Mouse (Mus musculus) heart, embryonic 16.5 days (tissue): ENCODE measurements around the gene Fxn. TPM values are rescaled to one million over a fixed set of nuclear protein-coding genes. Genes with fewer than 3 reads are reported as not detected.

Experiments used
- ATAC-seq: fragments of 200-750 bp; cut with Nextera tagmentation; replicated peaks from 2 replicates; pipeline ENCODE4 v1.8.0; 2017; ENCODE audit warnings: moderate number of reproducible peaks; ENCODE audit not compliant: insufficient read depth, low FRiP score; ENCODE audit errors: extremely low read depth
- H3K27ac ChIP-seq: fragments of 300-500 bp; sonication (generic); 2 replicates; pipeline ENCODE4 v1.5.1; 2014; ENCODE audit warnings: mild to moderate bottlenecking, low read length, control low read depth, moderate library complexity
- H3K27me3 ChIP-seq: fragments of 300-500 bp; sonication (generic); 2 replicates; pipeline ENCODE4 v1.6.1; 2014; ENCODE audit warnings: low read length, mixed read lengths; ENCODE audit not compliant: control insufficient read depth, insufficient read depth
- H3K36me3 ChIP-seq: fragments of 300-500 bp; sonication (generic); 2 replicates; pipeline ENCODE4 v1.6.1; 2014; ENCODE audit not compliant: control insufficient read depth, insufficient read depth
- H3K4me1 ChIP-seq: fragments of 300-500 bp; sonication (generic); 2 replicates; pipeline ENCODE4 v1.6.1; 2014; ENCODE audit warnings: low read length, mixed read lengths; ENCODE audit not compliant: control insufficient read depth, insufficient read depth
- H3K4me2 ChIP-seq: fragments of 300-500 bp; sonication (generic); 2 replicates; pipeline ENCODE4 v1.6.1; 2014; ENCODE audit warnings: low read depth, mild to moderate bottlenecking, control low read depth, low read length
- H3K4me3 ChIP-seq: fragments of 300-500 bp; sonication (generic); 2 replicates; pipeline ENCODE4 v1.5.1; 2014; ENCODE audit warnings: mild to moderate bottlenecking, control low read depth, low read length
- H3K9ac ChIP-seq: fragments of 300-500 bp; sonication (generic); 2 replicates; pipeline ENCODE4 v1.6.1; 2014; ENCODE audit warnings: low read length, control low read depth
- H3K9me3 ChIP-seq: fragments of 300-500 bp; sonication (generic); replicated peaks from 2 replicates; pipeline ENCODE4 v1.6.1; 2016; ENCODE audit warnings: low read length; ENCODE audit not compliant: control insufficient read depth
- WGBS: fragments of 180-500 bp; shearing (Covaris S2); extraction: QIAGEN DNeasy Blood & Tissue Kit; methylation state at CpG from one replicate; pipeline ENCODE4 v1.1.7; 2014; 5-methylcytosine and 5-hydroxymethylcytosine counted together
- polyA plus RNA-seq: library from polyadenylated mRNA; unstranded; fragments of >200 nt; fragmentation: Nextera tagmentation; extraction: Ambion mirVana; gene quantifications from 2 replicates; pipeline ENCODE4 v1.2.1, GENCODE M21; 2015

Gene Fxn
- polyA plus RNA-seq, result 65.6 and 67.6 TPM in 2 replicates

GRCm38 (mm10) chr19:24280601-24281228 is at the start of gene Fxn:
Gene Fxn (minus strand): TSS chr19:24280605.
- Histone ChIP-seq H3K27me3 (no peaks in the 10 kb centered on the region), H3K9ac (peak within 1 kb of the TSS; percentile 90), H3K27ac (peak within 1 kb of the TSS; percentile 96), H3K36me3 (peaks cover 3% of the 10 kb centered on the region; the same call in 1 of the 2 replicates), H3K4me2 (peak within 1 kb of the TSS; percentile 96), H3K4me1 (peaks cover 8% of the 10 kb centered on the region), H3K4me3 (peak within 1 kb of the TSS; percentile 77), H3K9me3 (no peaks in the 10 kb centered on the region)
- WGBS, result 2% methylated on average over 14 of the region's 22 CpGs
- peak; percentile 73 for ATAC-seq

GRCm38 (mm10) chr19:24327921-24328320 is 47.5 kb upstream of the Fxn start:
- Histone ChIP-seq H3K4me3 (no peak overlapping the region), H3K9ac (no peak overlapping the region), H3K36me3 (no peaks in the 10 kb centered on the region), H3K27ac (no peak overlapping the region), H3K4me2 (no peak overlapping the region), H3K9me3 (no peaks in the 10 kb centered on the region), H3K27me3 (no peaks in the 10 kb centered on the region), H3K4me1 (peaks cover 5% of the 10 kb centered on the region)
- WGBS, result 47% methylated on average over 2 of the region's 2 CpGs
- no peak for ATAC-seq

GRCm38 (mm10) chr19:24326969-24327368 is 46.6 kb upstream of the Fxn start:
- no peak overlapping the region for H3K4me2 ChIP-seq
- ATAC-seq, result no peak
- WGBS, result 66% methylated on average over 1 of the region's 1 CpGs
- no peak overlapping the region for H3K4me3 ChIP-seq
- no peak overlapping the region for H3K9ac ChIP-seq
- H3K9me3 ChIP-seq, result no peaks in the 10 kb centered on the region
- H3K36me3 ChIP-seq, result no peaks in the 10 kb centered on the region
- no peak overlapping the region for H3K27ac ChIP-seq
- H3K27me3 ChIP-seq, result no peaks in the 10 kb centered on the region
- peaks cover 3% of the 10 kb centered on the region for H3K4me1 ChIP-seq

- Histone ChIP-seq H3K36me3 (no peaks in the 10 kb centered on the region), H3K27me3 (no peaks in the 10 kb centered on the region), H3K27ac (no peak overlapping the region), H3K4me2 (no peak overlapping the region), H3K4me3 (no peak overlapping the region), H3K9me3 (no peaks in the 10 kb centered on the region), H3K9ac (no peak overlapping the region), H3K4me1 (peaks cover 11% of the 10 kb centered on the region)
- WGBS, result 77% methylated on average over 6 of the region's 6 CpGs
- ATAC-seq, result no peak
These were observed 45.3 kb upstream of the Fxn start for GRCm38 (mm10) chr19:24325692-24326091.

- H3K4me2 ChIP-seq, result no peak overlapping the region
- H3K4me1 ChIP-seq, result peaks cover 13% of the 10 kb centered on the region
- 48% methylated on average over 10 of the region's 10 CpGs for WGBS
- H3K9ac ChIP-seq, result no peak overlapping the region
- H3K27me3 ChIP-seq, result no peaks in the 10 kb centered on the region
- no peak overlapping the region for H3K4me3 ChIP-seq
- no peak for ATAC-seq
- no peaks in the 10 kb centered on the region for H3K9me3 ChIP-seq
- H3K27ac ChIP-seq, result no peak overlapping the region
- H3K36me3 ChIP-seq, result no peaks in the 10 kb centered on the region
These were observed 43.6 kb upstream of the Fxn start for GRCm38 (mm10) chr19:24323841-24324613.

GRCm38 (mm10) chr19:24321900-24322311 is 41.5 kb upstream of the Fxn start:
- Histone ChIP-seq H3K4me1 (peaks cover 19% of the 10 kb centered on the region), H3K4me3 (no peak overlapping the region), H3K4me2 (no peak overlapping the region), H3K9ac (no peak overlapping the region), H3K27ac (peak overlapping the region; percentile 77), H3K36me3 (no peaks in the 10 kb centered on the region), H3K27me3 (no peaks in the 10 kb centered on the region), H3K9me3 (no peaks in the 10 kb centered on the region)
- peak; percentile 19; the same call in 1 of the 2 replicates for ATAC-seq
- WGBS, result 60% methylated on average over 8 of the region's 8 CpGs

- H3K4me3 ChIP-seq, result no peak overlapping the region
- 75% methylated on average over 6 of the region's 6 CpGs for whole genome bisulfite sequencing
- peaks cover 22% of the 10 kb centered on the region for H3K4me1 ChIP-seq
- no peaks in the 10 kb centered on the region for H3K36me3 ChIP-seq
- H3K27ac ChIP-seq, result peak overlapping the region; percentile 77
- H3K9ac ChIP-seq, result no peak overlapping the region
- H3K27me3 ChIP-seq, result no peaks in the 10 kb centered on the region
- no peaks in the 10 kb centered on the region for H3K9me3 ChIP-seq
- no peak for ATAC-seq
- no peak overlapping the region for H3K4me2 ChIP-seq
These were observed 41.0 kb upstream of the Fxn start for GRCm38 (mm10) chr19:24321211-24321899.

GRCm38 (mm10) chr19:24318172-24318571 is 37.8 kb upstream of the Fxn start:
- peaks cover 32% of the 10 kb centered on the region for H3K4me1 ChIP-seq
- WGBS, result 72% methylated on average over 10 of the region's 10 CpGs
- no peak overlapping the region for H3K27ac ChIP-seq

GRCm38 (mm10) chr19:24317731-24318130 is 37.3 kb upstream of the Fxn start:
- peaks cover 32% of the 10 kb centered on the region for H3K4me1 ChIP-seq

More at GRCm38 (mm10) chr19:24318172-24318571, 37.8 kb upstream of the Fxn start:
- no peak overlapping the region for H3K9ac ChIP-seq
- H3K27me3 ChIP-seq, result no peaks in the 10 kb centered on the region
- no peak overlapping the region for H3K4me3 ChIP-seq
- no peak for ATAC-seq
- no peak overlapping the region for H3K4me2 ChIP-seq
- H3K36me3 ChIP-seq, result no peaks in the 10 kb centered on the region
- H3K9me3 ChIP-seq, result no peaks in the 10 kb centered on the region

More at GRCm38 (mm10) chr19:24317731-24318130, 37.3 kb upstream of the Fxn start:
- no peak for ATAC-seq
- no peak overlapping the region for H3K4me2 ChIP-seq
- no peaks in the 10 kb centered on the region for H3K36me3 ChIP-seq
- no peaks in the 10 kb centered on the region for H3K9me3 ChIP-seq
- no peaks in the 10 kb centered on the region for H3K27me3 ChIP-seq
- H3K4me3 ChIP-seq, result no peak overlapping the region
- H3K9ac ChIP-seq, result no peak overlapping the region
- no peak overlapping the region; the same call in 1 of the 2 replicates for H3K27ac ChIP-seq
- WGBS, result 86% methylated on average over 2 of the region's 2 CpGs
